Mouse (Mus musculus) neural tube, embryonic 14.5 days (tissue): Measurements from ENCODE around the gene Tomm40. TPM values are rescaled to one million over a fixed set of nuclear protein-coding genes. Genes with fewer than 3 reads are reported as not detected.

ENCODE experiments used
- ATAC-seq: fragments of 200-750 bp; cut with Nextera tagmentation; 2 replicates; pipeline ENCODE4 v1.8.0; 2017; ENCODE audit warnings: low read depth, mild to moderate bottlenecking, moderate TSS enrichment, moderate library complexity
- H3K27ac ChIP-seq: fragments of 300-500 bp; sonication (generic); 2 replicates; pipeline ENCODE4 v1.5.1; 2014; ENCODE audit warnings: low read depth, mild to moderate bottlenecking, control low read depth, low read length, moderate library complexity, mixed read lengths
- H3K27me3 ChIP-seq: fragments of 300-500 bp; sonication (generic); 2 replicates; pipeline ENCODE4 v1.6.1; 2014; ENCODE audit warnings: low read length; ENCODE audit not compliant: control insufficient read depth, insufficient read depth
- H3K36me3 ChIP-seq: fragments of 300-500 bp; sonication (generic); 2 replicates; pipeline ENCODE4 v1.6.1; 2014; ENCODE audit warnings: low read length, mixed read lengths; ENCODE audit not compliant: control insufficient read depth, insufficient read depth
- H3K4me1 ChIP-seq: fragments of 300-500 bp; sonication (generic); 2 replicates; pipeline ENCODE4 v1.6.1; 2014; ENCODE audit warnings: low read length; ENCODE audit not compliant: control insufficient read depth, insufficient read depth
- H3K4me2 ChIP-seq: fragments of 300-500 bp; sonication (generic); 2 replicates; pipeline ENCODE4 v1.6.1; 2014; ENCODE audit warnings: mild to moderate bottlenecking, low read depth, low read length, control low read depth
- H3K4me3 ChIP-seq: fragments of 300-500 bp; sonication (generic); 2 replicates; pipeline ENCODE4 v1.5.1; 2014; ENCODE audit warnings: low read depth, low read length, control low read depth, mixed read lengths
- H3K9ac ChIP-seq: fragments of 300-500 bp; sonication (generic); replicated peaks from 2 replicates; pipeline ENCODE4 v1.6.1; 2014; ENCODE audit warnings: low read depth, mild to moderate bottlenecking, control low read depth, low read length, mixed read lengths
- H3K9me3 ChIP-seq: fragments of 300-500 bp; sonication (generic); 2 replicates; pipeline ENCODE4 v1.6.1; 2016; ENCODE audit warnings: low read length; ENCODE audit not compliant: control insufficient read depth
- WGBS: fragments of 180-500 bp; shearing (Covaris S2); extraction: QIAGEN DNeasy Blood & Tissue Kit; methylation state at CpG from one replicate; pipeline ENCODE4 v1.1.7; 2014; 5-methylcytosine and 5-hydroxymethylcytosine counted together
- polyA plus RNA-seq: library from polyadenylated mRNA; unstranded; fragments of >200 nt; fragmentation: Nextera tagmentation; extraction: Ambion mirVana; gene quantifications from 2 replicates; pipeline ENCODE4 v1.2.1, GENCODE M21; 2014

Gene Tomm40
- polyA plus RNA-seq, 1 experiment from 2014 or later: 121 TPM

GRCm38 (mm10) chr7:19686521-19686920 lies 28.7 kb downstream of the Tomm40 start:
- Histone ChIP-seq H3K27ac (no peak overlapping the region), H3K27me3 (no peaks in the 10 kb centered on the region), H3K9ac (no peak overlapping the region), H3K9me3 (no peaks in the 10 kb centered on the region), H3K4me3 (no peak overlapping the region), H3K4me1 (no peaks in the 10 kb centered on the region), H3K4me2 (no peak overlapping the region), H3K36me3 (no peaks in the 10 kb centered on the region)
- WGBS: 88% methylated on average over 6 of the region's 6 CpGs
- ATAC-seq: no peak

DNA sequence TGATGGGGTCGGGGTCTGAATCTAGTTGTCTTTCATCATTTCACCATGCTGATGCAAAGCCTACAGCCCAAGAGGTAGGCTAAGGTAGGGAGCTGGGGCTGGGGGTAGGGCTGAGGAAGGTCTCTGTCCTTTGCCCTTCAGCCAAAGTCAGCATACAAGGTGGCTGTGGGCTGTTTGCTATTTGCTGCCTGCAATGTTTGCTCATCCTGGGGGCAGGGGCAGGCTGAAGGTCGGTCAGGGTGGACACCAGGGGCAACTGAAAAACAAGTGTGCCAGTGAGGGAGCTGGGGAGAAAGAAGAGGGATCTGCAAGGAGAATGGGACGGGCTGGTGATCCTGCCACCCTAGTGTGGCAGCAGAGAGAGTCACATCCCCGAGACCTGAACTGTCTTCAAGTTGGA lies 29.9 kb downstream of the Tomm40 start:
- Histone ChIP-seq H3K27me3 (no peaks in the 10 kb centered on the region), H3K4me2 (no peak overlapping the region), H3K9me3 (no peaks in the 10 kb centered on the region), H3K9ac (no peak overlapping the region), H3K27ac (no peak overlapping the region), H3K4me1 (no peaks in the 10 kb centered on the region), H3K4me3 (no peak overlapping the region), H3K36me3 (no peaks in the 10 kb centered on the region)
- WGBS: 55% methylated on average over 4 of the region's 4 CpGs
- ATAC-seq: no peak

GRCm38 (mm10) chr7:19683771-19684201 lies 31.5 kb downstream of the Tomm40 start:
- Histone ChIP-seq H3K4me1 (no peaks in the 10 kb centered on the region), H3K36me3 (no peaks in the 10 kb centered on the region), H3K4me2 (no peak overlapping the region), H3K9ac (no peak overlapping the region), H3K4me3 (no peak overlapping the region), H3K27me3 (no peaks in the 10 kb centered on the region), H3K27ac (no peak overlapping the region), H3K9me3 (no peaks in the 10 kb centered on the region)
- no peak for ATAC-seq
- 92% methylated on average over 6 of the region's 6 CpGs for WGBS

- no peaks in the 10 kb centered on the region for H3K36me3 ChIP-seq
These were observed 32.3 kb downstream of the Tomm40 start for GRCm38 (mm10) chr7:19682979-19683378.

DNA sequence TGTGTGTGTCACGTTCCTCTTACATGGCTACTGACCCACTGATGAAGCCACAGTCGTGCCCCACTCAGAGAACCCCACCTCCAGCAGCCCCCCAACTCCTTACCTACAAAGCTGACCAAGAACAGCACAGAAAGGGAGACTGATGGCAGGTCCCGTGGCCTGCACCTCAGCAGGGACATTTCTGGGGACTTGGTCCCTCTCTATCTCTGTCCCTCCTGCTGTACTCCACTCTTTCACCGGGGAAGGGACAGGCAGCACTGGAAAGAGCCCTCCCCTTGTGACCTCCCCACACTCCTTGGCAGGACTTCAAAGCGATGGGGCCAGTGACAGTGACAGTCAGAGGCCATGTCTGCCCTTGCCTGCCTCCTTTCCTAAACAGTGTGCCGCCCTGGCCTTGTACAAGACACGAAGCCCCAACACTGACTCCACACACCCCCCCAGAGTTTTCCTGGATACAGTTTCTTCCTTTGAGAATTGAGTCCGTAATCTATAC lies 34.0 kb downstream of the Tomm40 start, which contains the start of the genes Gm44805 and Apoc4:
TSS of gene Gm44805 (minus strand) at position 222 of the 493 bp plus-strand sequence.
TSS of gene Apoc4 (minus strand) at position 278 of the 493 bp plus-strand sequence.
- no peak within 1 kb of the TSS for H3K4me3 ChIP-seq
- no peaks in the 10 kb centered on the region for H3K9me3 ChIP-seq
- no peak within 1 kb of the TSS for H3K27ac ChIP-seq
- no peaks in the 10 kb centered on the region for H3K36me3 ChIP-seq
- no peaks in the 10 kb centered on the region for H3K27me3 ChIP-seq
- H3K4me1 ChIP-seq: no peaks in the 10 kb centered on the region
- ATAC-seq: no peak
- WGBS: 63% methylated on average over 8 of the region's 8 CpGs
- H3K9ac ChIP-seq: no peak within 1 kb of the TSS
- H3K4me2 ChIP-seq: no peak within 1 kb of the TSS

More at GRCm38 (mm10) chr7:19682979-19683378, 32.3 kb downstream of the Tomm40 start:
- ATAC-seq: no peak
- no peak overlapping the region for H3K9ac ChIP-seq
- H3K4me3 ChIP-seq: no peak overlapping the region
- no peak overlapping the region for H3K4me2 ChIP-seq
- H3K27me3 ChIP-seq: no peaks in the 10 kb centered on the region
- no peaks in the 10 kb centered on the region for H3K9me3 ChIP-seq
- no peaks in the 10 kb centered on the region for H3K4me1 ChIP-seq
- no peak overlapping the region for H3K27ac ChIP-seq
- 76% methylated on average over 3 of the region's 3 CpGs for WGBS

DNA sequence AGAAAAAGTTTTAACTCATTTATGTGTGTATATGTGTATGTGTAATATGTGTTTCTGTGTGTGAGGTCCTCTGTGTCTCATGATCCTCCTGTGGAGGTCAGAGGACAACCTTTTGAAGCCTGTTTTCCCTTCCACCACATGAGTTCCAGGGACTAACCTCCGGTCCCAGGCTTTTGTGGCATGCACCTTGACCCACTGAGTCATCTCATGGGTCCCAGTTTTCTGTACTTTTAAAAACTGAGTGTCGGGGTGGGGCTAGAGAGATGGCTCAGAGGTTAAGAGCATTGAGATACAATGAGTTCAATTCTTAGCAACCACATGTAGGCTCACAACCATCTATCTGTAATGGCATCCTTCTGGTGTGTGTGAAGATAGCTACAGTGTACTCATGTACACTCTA lies 34.5 kb downstream of the Tomm40 start:
- H3K27me3 ChIP-seq: no peaks in the 10 kb centered on the region
- no peak overlapping the region for H3K9ac ChIP-seq
- H3K36me3 ChIP-seq: no peaks in the 10 kb centered on the region
- ATAC-seq: no peak
- no peak overlapping the region for H3K4me3 ChIP-seq
- H3K4me1 ChIP-seq: no peaks in the 10 kb centered on the region
- WGBS: 88% methylated on average over 2 of the region's 2 CpGs
- H3K9me3 ChIP-seq: no peaks in the 10 kb centered on the region
- no peak overlapping the region for H3K4me2 ChIP-seq
- H3K27ac ChIP-seq: no peak overlapping the region

- Histone ChIP-seq H3K4me2 (no peak overlapping the region), H3K9ac (no peak overlapping the region), H3K4me3 (no peak overlapping the region), H3K27me3 (no peaks in the 10 kb centered on the region), H3K4me1 (no peaks in the 10 kb centered on the region), H3K9me3 (no peaks in the 10 kb centered on the region), H3K36me3 (no peaks in the 10 kb centered on the region), H3K27ac (no peak overlapping the region)
- no peak for ATAC-seq
- WGBS: 95% methylated on average over 3 of the region's 3 CpGs
These were observed 36.3 kb downstream of the Tomm40 start for GRCm38 (mm10) chr7:19678901-19679300.

GRCm38 (mm10) chr7:19677872-19678271 lies 37.4 kb downstream of the Tomm40 start, which contains the start of gene Apoc2:
Gene Apoc2, minus strand, starts transcription at chr7:19677941.
- H3K27me3 ChIP-seq: no peaks in the 10 kb centered on the region
- no peaks in the 10 kb centered on the region for H3K4me1 ChIP-seq
- no peak within 1 kb of the TSS for H3K27ac ChIP-seq
- H3K4me3 ChIP-seq: no peak within 1 kb of the TSS
- ATAC-seq: no peak
- H3K9ac ChIP-seq: no peak within 1 kb of the TSS
- H3K36me3 ChIP-seq: no peaks in the 10 kb centered on the region
- no peaks in the 10 kb centered on the region for H3K9me3 ChIP-seq
- H3K4me2 ChIP-seq: no peak within 1 kb of the TSS
- WGBS: 80% methylated on average over 8 of the region's 8 CpGs

- H3K4me1 ChIP-seq: no peaks in the 10 kb centered on the region
- H3K27me3 ChIP-seq: no peaks in the 10 kb centered on the region
- H3K4me3 ChIP-seq: no peak overlapping the region
- H3K27ac ChIP-seq: no peak overlapping the region
- H3K36me3 ChIP-seq: no peaks in the 10 kb centered on the region
- H3K4me2 ChIP-seq: no peak overlapping the region
- no peak overlapping the region for H3K9ac ChIP-seq
- ATAC-seq: no peak
- H3K9me3 ChIP-seq: no peaks in the 10 kb centered on the region
- 81% methylated on average over 1 of the region's 1 CpGs for WGBS
These were observed 38.6 kb downstream of the Tomm40 start for GRCm38 (mm10) chr7:19676662-19677061.
